ENCODE assay signal across 13 mouse cellular contexts in genomic region chr3:9530097-9530780, GRCm38 (mm10).
DNase-seq lines count a peak whose midpoint lies in the region; ATAC-seq and TF ChIP-seq lines count a peak whose summit lies in the region.
"Had no signal": no experiment of that assay in that cellular context is flagged by ENCODE, and none has a peak within 500 bp of the region (broad histone marks: within the 10 kb centered on the region; RNA-seq: fewer than 3 reads in every experiment).

No protein-coding gene starts in this region.

- DNase-seq in heart, adult 18-20 months = peak; percentile 31 to 41
- DNase-seq in heart, adult 8-10 months (ENCODE audit: low spot score) = no peak
- peak; percentile 25 for DNase-seq in ovary, postnatal 14 days (ENCODE audit: low spot score)
- DNase-seq in ovary, adult 18-20 months (ENCODE audit: low spot score) = no peak
- DNase-seq in cerebellum, adult 2 months = peak; percentile 44 to 59
- no peak for DNase-seq in T-cell, adult 2 months (ENCODE audit: low spot score)
- DNase-seq: embryo, embryonic 11 days; layer of hippocampus, adult 9-11 months; lung, adult 18-20 months had no signal

- no peak overlapping the region for H3K4me3 ChIP-seq in cerebellum, adult 2 months (replicated peaks; ENCODE audit: insufficient read depth, low read depth, low read length)
- no peak overlapping the region for H3K4me3 ChIP-seq in limb, embryonic 15.5 days
- no peak overlapping the region for H3K4me3 ChIP-seq in kidney, embryonic 15.5 days (replicated peaks)

- no peaks in the 10 kb centered on the region for H3K27me3 ChIP-seq in cerebellum, adult 2 months (ENCODE audit: control insufficient read depth, insufficient read depth, low read length)
- H3K27me3 ChIP-seq in limb, embryonic 15.5 days = no peaks in the 10 kb centered on the region
- no peaks in the 10 kb centered on the region for H3K27me3 ChIP-seq in kidney, embryonic 15.5 days
- H3K27me3 ChIP-seq: CH12.LX had no signal

- H3K4me2 ChIP-seq in limb, embryonic 15.5 days = no peak overlapping the region
- H3K4me2 ChIP-seq in kidney, embryonic 15.5 days = no peak overlapping the region

- no peak overlapping the region for H3K27ac ChIP-seq in cerebellum, adult 2 months (ENCODE audit: insufficient read depth, low read length)
- 0 out of 2 replicates have a peak overlapping the region, but pooled peaks have one; percentile 22 for H3K27ac ChIP-seq in limb, embryonic 15.5 days
- H3K27ac ChIP-seq in kidney, embryonic 15.5 days = no peak overlapping the region

- H3K4me1 ChIP-seq in cerebellum, adult 2 months (ENCODE audit: control insufficient read depth, insufficient read depth, low read length) = peaks cover 5% of the 10 kb centered on the region; the same call in 1 of the 2 replicates
- H3K4me1 ChIP-seq in limb, embryonic 15.5 days = peaks cover 6% of the 10 kb centered on the region; the same call in 1 of the 2 replicates
- 0 out of 2 replicates have a peak, but pooled peaks cover 6% of the 10 kb centered on the region for H3K4me1 ChIP-seq in kidney, embryonic 15.5 days

- ATAC-seq in limb, embryonic 15.5 days (ENCODE audit: insufficient number of reproducible peaks, low FRiP score, low TSS enrichment, low read depth) = peak; percentile 58; the same call in 1 of the 2 replicates
- ATAC-seq in kidney, embryonic 15.5 days (replicated peaks; ENCODE audit: low FRiP score) = no peak
- ATAC-seq: activated CD4-positive, CD25-positive, alpha-beta regulatory T cell, adult 4 months had no signal

- no peak overlapping the region for H3K9ac ChIP-seq in limb, embryonic 15.5 days
- no peak overlapping the region for H3K9ac ChIP-seq in kidney, embryonic 15.5 days

- WGBS in cerebellum, adult 2 months = 16% methylated on average over 9 of the region's 9 CpGs
- 53% methylated on average over 9 of the region's 9 CpGs for WGBS in limb, embryonic 15.5 days
- 86% methylated on average over 9 of the region's 9 CpGs for whole genome bisulfite sequencing in kidney, embryonic 15.5 days

- no peaks in the 10 kb centered on the region for H3K9me3 ChIP-seq in limb, embryonic 15.5 days
- 0 out of 2 replicates have a peak, but pooled peaks cover 4% of the 10 kb centered on the region for H3K9me3 ChIP-seq in kidney, embryonic 15.5 days (replicated peaks)

- 0 out of 2 replicates have a peak, but pooled peaks cover 3% of the 10 kb centered on the region for H3K36me3 ChIP-seq in limb, embryonic 15.5 days
- 0 out of 2 replicates have a peak, but pooled peaks cover 3% of the 10 kb centered on the region for H3K36me3 ChIP-seq in kidney, embryonic 15.5 days

- TF ChIP-seq POLR2A in cerebellum, adult 2 months (IDR thresholded peaks at IDR 0.05; ENCODE audit: borderline replicate concordance, insufficient read depth, low read length) = no peak

- no peak for TF ChIP-seq CTCF in cerebellum, adult 2 months (IDR thresholded peaks at IDR 0.05; ENCODE audit: borderline replicate concordance, insufficient read depth, low read depth, low read length)

Comparison
In these comparisons a context has a peak if more than half of its experiments do, and no peak if none do; other contexts are left out.
1. DNase-seq: peak in heart, adult 18-20 months (2 of 2), ovary, postnatal 14 days (single experiment) and cerebellum, adult 2 months (2 of 2); none in heart, adult 8-10 months (single experiment), ovary, adult 18-20 months (single experiment) and T-cell, adult 2 months (single experiment).